Mouse (Mus musculus) spleen, adult 12 weeks (tissue): Measurements from ENCODE around the gene Sdc1.

ENCODE experiments used
- DNase-seq: peaks from one replicate; pipeline ENCODE4 v3.0.0; 2022; ENCODE audit warnings: low spot score

Gene Sdc1

DNA sequence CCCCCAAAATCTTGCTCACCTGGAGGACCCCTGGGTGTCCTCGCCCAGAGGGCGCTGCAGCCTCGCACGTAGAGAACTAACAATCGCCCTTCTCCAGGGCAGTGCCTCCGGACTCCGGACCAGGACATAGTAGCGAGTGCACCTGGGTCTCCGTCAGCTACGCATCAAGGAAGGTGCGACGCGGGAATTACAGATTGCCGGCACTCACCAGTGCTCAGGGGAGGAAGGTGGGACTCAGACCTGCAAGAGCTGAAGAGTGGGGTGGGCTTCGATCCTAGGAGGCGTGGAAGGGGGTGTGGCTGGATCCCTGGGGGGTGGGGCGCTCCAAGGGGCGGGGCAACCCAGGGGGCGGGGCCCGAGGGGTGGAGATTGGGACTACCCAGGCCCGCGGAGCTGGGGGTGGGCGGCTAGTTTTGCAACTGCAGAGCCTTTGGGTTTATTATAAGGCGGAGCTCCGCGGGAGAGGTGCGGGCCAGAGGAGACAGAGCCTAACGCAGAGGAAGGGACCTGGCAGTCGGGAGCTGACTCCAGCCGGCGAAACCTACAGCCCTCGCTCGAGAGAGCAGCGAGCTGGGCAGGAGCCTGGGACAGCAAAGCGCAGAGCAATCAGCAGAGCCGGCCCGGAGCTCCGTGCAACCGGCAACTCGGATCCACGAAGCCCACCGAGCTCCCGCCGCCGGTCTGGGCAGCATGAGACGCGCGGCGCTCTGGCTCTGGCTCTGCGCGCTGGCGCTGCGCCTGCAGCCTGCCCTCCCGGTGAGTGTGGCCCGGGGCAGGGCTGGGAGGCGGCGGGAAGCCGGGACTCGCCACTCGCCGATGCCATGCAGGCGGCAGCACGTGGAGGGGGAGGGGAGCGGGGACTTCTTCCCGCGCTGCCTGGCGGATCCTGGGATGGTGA is at the start of gene Sdc1:
Sdc1 (plus strand) TSS at position 378 of the 898 bp plus-strand sequence.
- DNase-seq = peak; percentile 26

DNA sequence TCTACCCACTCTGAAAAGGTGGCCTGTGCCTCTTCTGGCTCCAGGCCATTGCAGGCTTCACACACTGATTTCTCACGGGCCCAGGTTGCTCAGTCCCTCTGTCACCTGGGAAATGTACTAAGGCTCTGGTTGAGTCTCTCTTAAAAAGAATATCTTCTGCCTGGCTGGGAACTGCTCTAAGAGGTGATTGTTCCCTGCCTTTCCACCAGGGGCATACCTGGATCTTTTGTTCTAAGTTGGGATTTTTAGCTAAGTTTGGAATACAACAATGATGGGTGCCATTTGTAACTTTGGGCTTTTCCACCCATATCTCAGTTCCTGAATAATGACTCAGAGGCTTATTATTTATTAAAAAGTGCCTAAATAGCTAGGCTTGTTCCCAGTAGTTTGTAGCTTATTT is 44.2 kb upstream of the Sdc1 start:
- no peak for DNase-seq

DNA sequence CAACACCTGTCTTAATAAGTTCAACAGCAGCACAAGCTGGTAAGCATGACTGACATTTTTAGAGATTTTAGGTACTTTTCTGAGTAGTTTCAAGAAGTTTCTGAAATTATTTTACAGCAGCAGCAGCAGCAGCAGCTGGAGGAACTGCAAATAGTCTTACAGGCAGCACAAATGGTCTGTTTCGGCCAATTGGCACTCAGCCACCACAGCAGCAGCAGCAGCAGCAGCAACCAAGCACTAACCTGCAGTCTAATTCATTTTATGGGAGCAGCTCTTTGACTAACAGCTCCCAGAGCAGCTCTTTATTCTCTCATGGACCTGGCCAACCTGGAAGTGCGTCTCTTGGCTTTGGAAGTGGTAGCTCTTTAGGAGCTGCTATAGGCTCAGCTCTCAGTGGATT is 42.4 kb upstream of the Sdc1 start:
- no peak for DNase-seq

DNA sequence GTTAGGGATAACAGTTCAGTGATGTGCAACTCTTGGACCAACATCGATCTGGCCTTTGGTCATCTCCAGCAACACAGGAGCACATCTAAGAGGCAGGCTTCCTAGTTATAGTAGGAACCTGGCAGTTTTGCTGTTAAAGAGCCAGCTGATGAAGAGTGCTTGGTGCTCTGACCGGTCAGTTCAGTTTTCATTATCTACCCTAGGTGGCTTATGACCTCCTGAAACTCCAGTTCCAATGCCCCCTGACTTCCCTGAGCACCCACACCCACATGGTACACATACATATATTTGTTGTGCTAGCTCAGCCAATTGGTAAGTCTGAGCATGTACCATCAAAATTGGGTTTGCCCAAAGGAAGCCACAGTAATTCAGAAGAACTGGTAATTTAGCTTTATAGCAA is 17.5 kb upstream of the Sdc1 start:
- no peak for DNase-seq

DNA sequence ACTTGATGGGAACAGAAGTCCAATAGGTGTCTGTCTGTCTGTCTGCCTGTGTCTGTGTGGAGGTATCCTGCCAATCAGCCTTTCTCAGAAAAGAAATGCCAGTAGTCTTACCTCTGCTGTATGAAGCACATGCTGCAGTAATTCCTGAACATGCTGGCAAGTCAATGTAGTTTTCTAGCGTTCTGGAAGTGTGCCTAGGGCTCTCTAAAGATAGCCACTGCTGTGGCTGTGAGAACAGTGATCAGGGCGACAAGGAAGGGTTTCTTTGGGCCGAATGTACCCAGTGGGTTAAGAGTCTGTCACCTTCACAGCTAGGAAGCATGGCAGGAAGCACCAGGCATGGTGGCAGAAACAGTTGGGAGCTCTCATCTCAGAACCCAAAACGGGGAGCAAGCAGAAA is 17.0 kb upstream of the Sdc1 start:
- no peak for DNase-seq

DNA sequence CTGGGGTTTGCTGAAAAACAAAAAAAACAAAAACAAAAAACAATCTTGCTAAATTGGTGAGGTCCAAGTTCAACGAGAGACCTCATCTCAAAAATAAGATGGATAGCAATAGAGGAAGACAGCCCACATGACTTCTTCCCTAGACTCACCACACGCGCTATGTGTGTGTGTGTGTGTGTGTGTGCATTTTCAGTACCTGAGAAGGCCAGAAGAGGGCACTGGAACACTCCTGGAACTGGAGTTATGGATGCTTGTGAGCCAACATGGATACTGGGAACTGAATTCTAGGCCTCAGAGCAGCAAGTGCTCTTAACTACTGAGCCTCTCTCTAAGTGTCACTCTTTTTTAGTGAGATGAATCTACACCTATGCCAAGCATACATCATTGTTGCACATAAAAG is 13.1 kb upstream of the Sdc1 start:
- no peak for DNase-seq

DNA sequence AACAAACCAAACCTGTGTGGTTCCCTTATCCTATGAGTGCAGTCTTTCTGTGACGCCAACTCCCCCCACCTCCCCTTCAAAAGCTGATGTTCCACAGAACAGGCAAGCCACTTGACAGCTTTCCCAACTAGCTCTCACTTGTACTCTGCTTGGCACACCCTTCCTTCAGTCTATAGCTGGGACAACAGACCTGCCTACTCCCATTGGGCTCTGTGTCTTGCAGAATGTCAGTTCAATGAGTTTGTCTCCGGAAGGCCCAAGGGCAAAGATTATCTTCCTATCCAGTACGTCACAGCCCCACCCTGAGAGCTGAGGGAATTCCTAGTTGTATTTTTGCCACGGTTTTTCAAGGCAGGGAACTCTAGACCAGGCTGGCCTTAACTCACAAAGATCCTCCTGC is 12.0 kb upstream of the Sdc1 start:
- DNase-seq = peak; percentile 0

DNA sequence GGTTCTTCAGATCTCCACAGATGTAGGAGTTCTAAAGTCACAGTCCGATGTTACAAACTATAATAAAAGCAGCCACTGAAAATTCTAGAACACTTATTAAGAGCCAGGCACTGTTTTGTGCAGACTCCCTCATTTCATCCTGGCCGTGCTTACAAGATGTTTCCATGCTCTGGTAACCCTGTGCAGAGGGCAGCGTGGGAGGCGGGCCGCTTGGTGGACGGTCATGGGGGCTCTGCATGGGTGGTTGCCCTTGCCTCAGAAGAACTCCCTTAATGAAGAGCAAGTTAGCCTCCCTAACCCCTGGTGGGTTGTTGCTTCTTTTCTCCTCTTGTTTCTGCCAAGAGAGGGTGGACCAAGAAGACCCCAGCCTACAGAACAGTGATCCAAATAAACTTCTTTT is 11.3 kb upstream of the Sdc1 start:
- DNase-seq = peak; percentile 0

DNA sequence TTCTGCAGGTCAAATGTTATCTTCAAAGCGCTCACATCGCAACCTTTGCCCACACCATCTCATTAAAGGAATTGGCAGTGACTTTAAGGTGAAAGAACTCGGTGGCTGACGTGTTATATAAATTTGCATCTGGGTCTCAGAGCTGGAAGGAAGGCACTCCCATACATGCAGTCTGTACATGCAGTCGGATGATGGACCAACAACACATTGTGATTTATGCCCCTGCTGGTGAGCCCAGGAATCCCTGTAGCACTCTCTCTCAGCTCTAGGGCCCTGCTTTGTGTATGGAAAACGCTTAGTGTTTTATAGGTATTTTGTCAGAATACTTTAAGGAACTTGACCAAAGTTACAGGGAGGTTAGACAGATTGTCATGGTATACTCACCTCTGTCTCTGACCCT is 10.6 kb upstream of the Sdc1 start:
- DNase-seq = peak; percentile 0

DNA sequence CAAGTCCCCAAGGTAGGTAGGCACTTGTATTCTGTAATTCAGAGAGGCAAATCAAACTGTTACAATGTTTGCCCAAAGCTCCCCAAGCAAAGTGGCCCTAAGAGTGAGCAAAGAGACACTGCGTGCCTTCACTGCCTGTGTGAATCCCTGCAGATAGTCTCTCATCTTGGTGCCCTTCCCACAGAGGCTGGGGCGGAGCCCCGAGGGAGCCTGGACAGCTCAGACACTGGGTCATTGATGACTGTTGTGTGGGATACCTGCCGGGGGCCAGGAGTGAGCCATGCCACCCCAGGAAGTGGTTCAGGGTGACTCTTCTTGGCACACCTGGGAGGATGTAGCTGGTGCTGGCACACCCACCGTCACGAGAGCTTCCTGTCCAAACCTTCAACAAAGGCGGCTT is 10.1 kb upstream of the Sdc1 start:
- DNase-seq = peak; percentile 0

DNA sequence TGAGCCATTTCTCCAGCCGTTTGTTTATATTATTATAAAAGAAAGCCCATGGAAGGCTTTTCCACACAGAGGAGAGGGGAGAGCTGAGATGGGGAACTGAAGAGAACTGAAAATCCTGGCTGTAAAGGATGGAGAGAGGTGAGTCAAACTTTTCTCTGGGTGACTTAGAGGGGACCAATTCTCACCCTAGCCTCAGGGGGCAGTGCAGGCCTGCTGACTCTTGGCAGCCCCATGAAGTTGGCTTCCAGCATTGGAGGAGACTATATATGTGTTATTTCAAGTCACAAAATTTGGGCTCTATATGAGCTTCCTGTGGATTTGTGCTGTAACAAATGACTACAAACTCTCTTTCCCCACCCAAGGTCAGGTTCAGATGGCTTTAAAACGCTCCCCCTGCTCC is 8.5 kb upstream of the Sdc1 start:
- DNase-seq = no peak

DNA sequence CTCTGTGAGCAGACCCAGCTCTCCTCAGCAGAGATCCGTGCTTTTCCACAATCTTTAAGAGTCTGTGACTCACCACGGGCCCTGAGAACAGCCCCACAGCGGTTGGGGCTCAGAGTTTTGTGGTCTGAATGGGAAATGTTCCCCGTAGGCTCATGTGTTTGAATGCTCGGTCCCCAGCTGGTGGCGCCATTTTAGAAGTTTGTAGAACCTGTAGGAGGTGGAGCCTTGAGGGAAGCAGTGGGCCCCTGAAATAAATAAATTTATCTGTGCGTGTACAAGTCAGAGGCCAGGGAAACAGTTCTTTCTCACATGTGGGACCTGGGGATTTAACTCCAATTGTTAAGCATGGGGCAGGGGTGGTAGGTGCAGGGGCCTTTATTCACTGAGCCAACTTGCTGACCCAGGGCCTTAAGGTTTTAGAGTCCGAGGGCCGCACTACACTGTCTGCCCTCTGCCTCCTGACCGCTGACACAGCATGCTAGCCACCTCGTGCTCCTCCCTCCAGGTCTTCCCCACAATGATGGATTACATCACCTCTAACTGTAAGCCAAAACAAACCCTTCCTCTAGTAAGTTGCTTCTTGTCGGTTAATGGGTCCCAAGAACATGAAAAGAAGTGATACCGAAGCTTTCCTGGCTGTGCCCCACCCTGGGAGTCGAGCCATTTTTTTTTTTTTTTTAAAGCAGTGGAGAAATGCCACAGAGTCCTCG is 6.7 kb upstream of the Sdc1 start:
- no peak for DNase-seq

DNA sequence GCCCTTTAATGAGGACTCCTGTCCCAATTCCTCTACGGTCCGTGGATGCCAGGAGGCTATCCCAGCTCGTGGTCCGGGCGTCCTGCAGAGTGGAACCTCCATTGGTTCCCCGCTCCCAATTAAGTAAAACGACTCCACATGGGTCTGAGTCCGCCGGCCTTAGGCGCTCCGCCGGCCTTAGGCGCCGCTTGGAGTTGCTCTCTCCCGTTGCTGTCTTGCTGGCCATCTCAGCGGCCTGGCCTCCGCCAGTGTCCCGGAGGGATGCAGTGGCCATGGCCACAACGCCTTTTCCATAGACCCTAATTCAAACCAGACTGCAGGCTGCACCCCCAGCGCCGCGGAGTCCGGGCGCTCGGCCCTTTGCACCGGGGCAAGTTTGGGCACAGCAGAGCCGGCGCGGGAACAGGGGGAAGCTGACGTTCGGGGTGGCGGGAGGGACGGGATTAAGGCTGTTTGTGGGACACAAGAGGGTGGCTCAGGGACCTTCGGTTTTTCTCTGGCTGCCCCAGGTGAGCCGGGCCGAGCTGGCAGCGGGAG is 789 bp downstream of the Sdc1 start:
- no peak for DNase-seq

DNA sequence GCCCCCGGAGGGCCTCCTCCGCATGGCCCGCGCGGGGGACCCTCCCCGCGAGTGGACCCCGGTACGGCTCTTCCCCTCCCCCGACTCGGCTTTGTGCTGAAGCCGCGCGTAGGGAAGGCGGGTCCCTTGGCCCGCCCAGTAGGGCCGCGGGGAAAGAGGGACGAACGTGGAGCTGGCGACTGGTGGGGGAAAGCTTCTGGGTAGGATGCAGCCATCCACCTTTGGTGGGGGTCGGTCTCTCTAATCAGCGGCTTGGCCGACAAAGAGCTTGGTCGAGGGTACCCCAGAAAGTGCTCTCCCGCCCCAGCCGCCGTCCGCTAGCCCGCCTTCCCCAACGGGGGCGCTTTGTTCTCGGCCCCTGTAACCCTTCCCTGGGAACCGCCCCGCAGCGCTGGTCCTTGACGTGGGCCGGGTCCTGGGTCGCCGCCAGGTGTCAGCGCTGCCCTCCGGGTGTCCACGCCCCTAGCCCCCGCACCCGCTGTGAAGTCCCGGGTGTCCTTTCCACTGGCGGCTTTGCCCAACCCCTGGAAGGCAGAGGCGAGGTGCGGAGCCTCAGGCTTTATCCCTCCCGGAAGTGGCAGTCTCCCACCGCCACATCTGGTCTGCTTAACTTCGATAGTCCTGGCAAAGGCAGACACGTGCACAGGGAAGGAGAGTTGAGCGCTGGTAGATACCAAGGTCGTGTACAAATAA is 1.5 kb downstream of the Sdc1 start:
- peak; percentile 8 for DNase-seq

DNA sequence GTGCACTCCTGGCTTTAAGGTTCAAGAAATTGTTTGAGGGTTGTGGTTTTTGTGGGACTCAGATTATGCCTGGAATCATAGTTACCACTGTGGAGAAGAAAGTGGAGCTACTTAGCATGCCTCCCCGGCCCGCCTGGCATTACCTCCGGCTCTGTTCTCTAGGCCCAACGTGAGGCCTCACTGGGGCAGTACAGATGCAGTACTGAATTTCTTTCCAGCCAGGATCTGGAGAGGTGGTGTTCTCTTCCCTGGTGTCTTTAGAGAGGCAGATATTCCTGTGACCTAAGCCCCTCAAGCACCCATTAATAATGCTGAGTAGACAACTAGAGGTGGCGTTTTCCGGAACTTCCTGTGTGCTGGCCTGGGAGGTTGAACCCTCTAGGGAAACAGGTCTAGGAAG is 2.2 kb downstream of the Sdc1 start:
- no peak for DNase-seq

DNA sequence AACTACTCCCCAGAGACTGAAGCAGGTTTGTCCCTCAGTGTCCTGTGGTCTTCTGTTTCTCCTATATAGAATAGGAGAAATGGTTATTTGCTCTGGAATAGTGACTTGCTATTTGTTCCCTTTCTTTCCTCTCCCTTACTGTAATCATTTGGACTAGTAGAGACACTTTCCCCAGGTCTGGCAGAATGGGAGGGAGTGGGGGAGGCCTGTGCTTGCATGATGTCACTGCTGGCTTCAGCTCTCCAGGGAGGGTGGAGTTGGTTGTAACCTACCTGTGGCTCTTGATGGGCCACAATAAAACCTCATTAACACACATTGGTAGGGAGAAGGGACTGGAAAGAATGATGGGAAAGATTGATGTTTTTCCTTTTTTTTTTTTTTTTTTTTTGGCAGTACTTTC is 3.1 kb downstream of the Sdc1 start:
- no peak for DNase-seq

DNA sequence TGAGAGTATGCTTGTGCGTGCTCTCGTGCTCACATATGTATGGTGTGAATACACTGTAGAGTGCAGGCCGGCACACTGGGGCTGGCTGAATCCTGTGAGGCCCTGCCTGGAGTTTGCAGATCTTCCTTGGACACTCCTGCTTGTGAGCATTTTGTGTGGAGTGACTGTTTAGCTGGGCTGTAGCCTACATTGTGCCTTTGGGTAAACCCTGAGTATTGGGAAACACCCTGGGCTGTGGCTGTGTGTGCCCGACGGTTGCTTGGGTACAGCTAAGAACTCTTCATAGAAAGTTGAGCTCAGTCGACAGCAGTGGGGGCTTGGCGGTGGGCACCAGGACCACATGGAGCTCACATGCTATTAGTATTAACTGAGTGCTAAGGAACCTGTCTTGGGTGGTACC is 5.1 kb downstream of the Sdc1 start:
- no peak for DNase-seq

DNA sequence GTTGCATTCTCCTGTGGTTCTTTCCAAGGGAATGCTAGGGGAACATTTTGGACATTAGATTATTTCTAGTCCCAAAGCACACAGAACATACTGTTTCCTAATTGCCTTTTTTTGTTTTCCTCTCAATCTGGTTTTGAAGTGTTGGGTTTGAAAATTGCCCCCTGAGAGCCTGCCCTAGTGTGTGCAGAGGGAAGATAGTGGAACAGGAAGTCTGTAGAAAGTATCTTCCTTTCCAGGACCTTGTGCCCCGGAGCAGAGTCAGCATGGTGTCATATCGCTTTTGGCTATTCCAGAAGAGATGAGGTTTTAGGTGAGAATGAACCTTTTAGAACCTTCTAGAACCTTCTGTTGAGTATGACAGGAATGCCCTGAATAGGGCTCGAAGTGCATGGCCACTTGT is 5.6 kb downstream of the Sdc1 start:
- DNase-seq = no peak

DNA sequence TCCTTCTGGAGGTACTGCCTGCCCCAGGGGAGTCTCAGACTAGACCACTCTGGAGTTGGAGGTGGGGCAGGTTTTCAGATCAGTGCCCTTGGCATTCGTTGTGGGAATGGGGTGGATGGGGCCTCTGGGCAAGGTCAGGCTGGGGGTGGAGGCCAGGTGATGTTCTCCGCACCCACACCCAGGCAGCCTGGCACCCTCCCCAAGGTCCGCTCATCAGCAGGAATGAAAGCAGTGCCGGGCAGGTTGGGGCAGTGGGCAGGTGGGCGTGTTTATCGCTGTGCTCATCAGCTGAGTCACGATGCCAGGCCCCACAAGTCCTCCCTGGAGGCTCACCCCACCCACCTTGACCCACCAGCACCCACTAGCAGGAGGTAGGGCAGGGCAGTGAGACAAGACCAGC is 7.0 kb downstream of the Sdc1 start:
- DNase-seq = no peak

DNA sequence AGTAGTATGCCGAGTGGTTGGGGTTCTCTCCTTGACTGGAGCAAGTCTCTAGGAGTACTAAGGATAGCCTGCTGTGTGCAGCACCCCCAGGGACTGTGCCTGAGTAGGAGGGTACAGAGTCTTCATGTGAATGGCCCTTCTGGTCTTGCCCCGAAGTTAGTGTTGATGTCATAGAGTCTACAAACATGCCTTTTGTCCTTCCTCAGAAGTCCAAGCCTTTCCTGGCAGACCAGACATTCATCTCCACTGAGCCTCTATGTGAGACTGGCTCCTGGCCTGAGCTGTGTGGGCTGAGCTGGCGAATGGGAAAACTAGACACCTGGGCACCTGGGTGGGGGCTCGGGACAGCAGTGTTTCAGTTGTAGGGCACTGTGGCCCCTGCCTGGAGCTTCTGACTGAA is 8.7 kb downstream of the Sdc1 start:
- no peak for DNase-seq

DNA sequence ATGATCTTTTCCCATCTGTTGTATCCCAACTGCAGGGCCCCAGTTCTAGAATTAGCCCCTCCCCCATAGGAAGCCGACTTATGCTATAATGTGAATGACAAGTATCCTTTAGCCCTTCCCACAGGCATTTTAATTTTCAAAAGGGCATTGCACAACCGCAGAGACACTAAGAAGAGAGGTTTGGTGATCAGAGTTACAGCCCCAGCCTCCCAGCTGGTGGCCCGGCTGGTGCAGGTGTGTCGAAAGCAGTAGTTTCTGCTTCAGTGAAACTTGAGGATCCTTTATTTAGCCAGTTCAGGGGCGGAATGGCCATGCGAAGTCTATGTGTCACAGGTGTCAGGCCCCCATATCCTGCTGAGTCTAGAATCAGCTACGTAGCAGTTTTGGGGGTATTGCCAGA is 10.0 kb downstream of the Sdc1 start:
- no peak for DNase-seq

DNA sequence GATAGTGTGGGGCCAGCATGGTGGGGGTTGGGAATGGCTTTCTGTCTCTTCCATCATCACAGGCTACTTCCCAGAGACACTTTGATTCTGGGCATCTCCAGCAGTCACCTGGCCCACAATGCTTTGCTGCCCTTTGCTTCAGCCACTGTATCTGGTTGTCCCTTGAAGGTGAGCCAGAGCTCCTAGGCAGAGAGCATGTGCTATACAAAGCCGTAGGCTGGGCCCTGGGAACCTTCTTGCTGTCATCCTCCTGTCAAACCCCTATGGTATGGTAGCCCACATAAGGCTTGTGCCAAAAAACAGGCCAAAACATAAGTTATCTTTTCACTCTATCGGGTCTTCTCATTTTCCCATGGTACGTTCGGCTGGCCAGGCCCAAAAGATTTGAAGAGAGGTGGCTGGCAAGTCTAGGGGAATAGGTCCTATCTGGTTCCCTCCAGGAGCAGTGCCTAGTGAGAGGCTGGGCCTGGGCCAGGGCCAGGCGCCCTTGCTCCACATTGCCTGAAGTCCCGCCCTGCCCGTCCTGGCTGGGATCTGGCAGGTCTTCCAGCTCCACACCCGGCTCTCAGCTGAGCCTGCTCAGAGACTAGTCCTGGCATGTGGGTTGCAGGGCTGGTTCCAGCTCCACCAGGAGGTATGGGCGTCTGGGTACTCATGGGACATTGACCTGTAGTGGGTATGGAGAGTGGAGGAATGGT is 10.7 kb downstream of the Sdc1 start:
- DNase-seq = no peak
